Mouse (Mus musculus) limb, embryonic 13.5 days (tissue): Measurements from ENCODE around the gene Tmem230. TPM values are rescaled to one million over a fixed set of nuclear protein-coding genes. Genes with fewer than 3 reads are reported as not detected.
A peak's percentile ranks its signal among the peaks of the same experiment; 100 is the strongest.

ENCODE experiments used
- ATAC-seq: fragments of 200-750 bp; cut with Nextera tagmentation; 2 replicates; pipeline ENCODE4 v1.8.0; 2017; ENCODE audit warnings: low read depth, moderate number of reproducible peaks, moderate TSS enrichment; ENCODE audit not compliant: low FRiP score
- H3K27ac ChIP-seq: fragments of 300-500 bp; sonication (generic); 2 replicates; pipeline ENCODE4 v1.5.1; 2015; ENCODE audit warnings: inconsistent platforms, mild to moderate bottlenecking, moderate library complexity
- H3K27me3 ChIP-seq: fragments of 300-500 bp; sonication (generic); 2 replicates; pipeline ENCODE4 v1.6.1; 2015; ENCODE audit warnings: mild to moderate bottlenecking, inconsistent platforms
- H3K36me3 ChIP-seq: fragments of 300-500 bp; sonication (generic); 2 replicates; pipeline ENCODE4 v1.6.1; 2015; ENCODE audit warnings: inconsistent platforms, mild to moderate bottlenecking, moderate library complexity
- H3K4me1 ChIP-seq: fragments of 300-500 bp; sonication (generic); 2 replicates; pipeline ENCODE4 v1.6.1; 2015; ENCODE audit warnings: inconsistent platforms
- H3K4me2 ChIP-seq: fragments of 300-500 bp; sonication (generic); replicated peaks from 2 replicates; pipeline ENCODE4 v1.6.1; 2015; ENCODE audit warnings: inconsistent platforms, mild to moderate bottlenecking, moderate library complexity
- H3K4me3 ChIP-seq: fragments of 300-500 bp; sonication (generic); 2 replicates; pipeline ENCODE4 v1.5.1; 2015; ENCODE audit warnings: moderate library complexity, mild to moderate bottlenecking, inconsistent platforms
- H3K9ac ChIP-seq: fragments of 300-500 bp; sonication (generic); 2 replicates; pipeline ENCODE4 v1.6.1; 2015; ENCODE audit warnings: mild to moderate bottlenecking, inconsistent platforms
- H3K9me3 ChIP-seq: fragments of 300-500 bp; sonication (generic); 2 replicates; pipeline ENCODE4 v1.6.1; 2016; ENCODE audit warnings: inconsistent platforms
- WGBS: fragments of 180-500 bp; shearing (Covaris S2); methylation state at CpG from one replicate; pipeline ENCODE4 v1.1.7; 2015; 5-methylcytosine and 5-hydroxymethylcytosine counted together
- polyA plus RNA-seq: library from polyadenylated mRNA; unstranded; fragments of >200 nt; fragmentation: Nextera tagmentation; extraction: Ambion mirVana; gene quantifications from 2 replicates; pipeline ENCODE4 v1.2.1, GENCODE M21; 2015

Tmem230 gene
- polyA plus RNA-seq, 1 experiment from 2014 or later = 59.5 TPM

DNA sequence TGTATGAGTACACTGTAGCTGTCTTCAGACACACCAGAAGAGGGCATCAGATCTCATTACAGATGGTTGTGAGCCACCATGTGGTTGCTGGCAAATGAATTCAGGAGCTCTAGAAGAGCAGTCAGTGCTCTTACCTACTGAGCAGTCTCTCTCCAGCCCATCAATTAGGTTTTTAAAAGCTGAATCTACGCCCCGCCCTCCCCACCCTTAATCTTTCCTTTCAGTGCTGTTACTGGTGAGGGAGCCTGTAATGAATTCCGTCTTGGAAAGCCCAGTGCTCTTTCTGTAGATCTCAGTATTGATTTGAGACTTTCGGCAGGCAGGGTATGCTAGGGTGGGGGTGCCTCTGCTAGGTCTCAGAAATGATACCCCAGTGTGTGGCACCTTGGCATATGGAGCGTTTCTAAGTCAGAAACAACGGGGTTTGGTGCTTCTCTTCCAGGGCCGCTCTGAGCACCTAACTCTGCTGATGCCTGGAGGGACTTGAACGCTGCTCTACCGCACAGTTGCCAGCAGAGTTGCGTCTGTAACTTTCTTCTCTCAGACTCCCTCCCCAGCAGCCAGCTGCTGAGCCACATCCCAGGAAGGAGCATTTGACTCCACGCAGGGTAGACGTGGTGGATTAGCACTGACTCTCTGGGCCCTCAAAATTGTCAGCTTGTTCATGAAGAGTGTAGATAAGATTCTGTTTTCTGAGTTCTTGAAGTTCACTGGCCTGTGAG is 35.0 kb upstream of the Tmem230 start:
- Histone ChIP-seq H3K9me3 (no peaks in the 10 kb centered on the region), H3K27ac (peak overlapping the region; percentile 73), H3K36me3 (peaks cover 12% of the 10 kb centered on the region), H3K4me2 (peak overlapping the region; percentile 16; the same call in 1 of the 2 replicates), H3K27me3 (no peaks in the 10 kb centered on the region), H3K4me3 (no peak overlapping the region), H3K9ac (peak overlapping the region; percentile 54; the same call in 1 of the 2 replicates), H3K4me1 (peaks cover 33% of the 10 kb centered on the region)
- 34% methylated on average over 12 of the region's 12 CpGs for WGBS
- ATAC-seq = peak; percentile 32; the same call in 1 of the 2 replicates

GRCm38 (mm10) chr2:132281560-132282452 is 34.2 kb upstream of the Tmem230 start:
- Histone ChIP-seq H3K9me3 (no peaks in the 10 kb centered on the region), H3K36me3 (peaks cover 12% of the 10 kb centered on the region), H3K27ac (no peak overlapping the region), H3K4me1 (peaks cover 33% of the 10 kb centered on the region), H3K27me3 (no peaks in the 10 kb centered on the region), H3K9ac (no peak overlapping the region), H3K4me3 (no peak overlapping the region), H3K4me2 (no peak overlapping the region)
- 68% methylated on average over 10 of the region's 10 CpGs for WGBS
- ATAC-seq = no peak

DNA sequence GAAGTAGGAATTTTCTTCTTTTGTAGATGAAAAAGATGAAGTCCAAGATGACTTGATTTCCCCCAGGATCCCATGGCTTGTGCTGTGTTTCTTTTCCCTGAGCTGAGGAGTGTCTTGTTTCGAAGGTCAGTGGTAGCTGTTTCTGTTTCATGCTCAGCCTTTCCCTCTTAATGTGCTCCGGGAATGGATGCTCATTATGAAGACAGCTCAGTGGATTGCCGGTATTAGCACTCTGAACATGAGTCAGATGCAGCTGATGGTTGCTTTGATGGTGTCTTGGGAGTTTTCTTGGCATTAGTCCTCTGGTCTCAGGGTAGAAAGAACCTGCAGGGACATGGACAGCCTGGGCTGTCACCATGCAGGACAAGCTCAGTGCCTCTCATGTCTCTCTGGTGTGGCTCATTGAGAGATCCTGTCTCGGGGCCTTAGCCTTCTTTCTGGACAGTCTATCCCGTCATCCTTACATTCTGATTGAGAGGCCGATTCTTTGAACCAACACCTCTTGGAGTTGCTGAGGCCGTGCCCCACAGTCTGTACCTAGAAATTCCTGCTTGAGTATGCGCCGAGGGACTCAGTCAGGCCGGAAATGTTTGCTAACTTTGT is 33.0 kb upstream of the Tmem230 start:
- H3K4me1 ChIP-seq = peaks cover 29% of the 10 kb centered on the region
- 92% methylated on average over 10 of the region's 10 CpGs for WGBS
- no peak overlapping the region for H3K4me3 ChIP-seq
- no peak overlapping the region for H3K4me2 ChIP-seq
- no peaks in the 10 kb centered on the region for H3K9me3 ChIP-seq
- no peak for ATAC-seq
- peaks cover 12% of the 10 kb centered on the region for H3K36me3 ChIP-seq
- no peaks in the 10 kb centered on the region for H3K27me3 ChIP-seq
- no peak overlapping the region for H3K9ac ChIP-seq
- H3K27ac ChIP-seq = no peak overlapping the region

GRCm38 (mm10) chr2:132279978-132280377 is 32.4 kb upstream of the Tmem230 start:
- H3K4me3 ChIP-seq = no peak overlapping the region
- H3K9ac ChIP-seq = no peak overlapping the region
- no peak overlapping the region for H3K27ac ChIP-seq
- H3K4me2 ChIP-seq = no peak overlapping the region
- WGBS = 87% methylated on average over 4 of the region's 4 CpGs
- ATAC-seq = no peak
- peaks cover 12% of the 10 kb centered on the region for H3K36me3 ChIP-seq
- H3K4me1 ChIP-seq = peaks cover 29% of the 10 kb centered on the region
- no peaks in the 10 kb centered on the region for H3K27me3 ChIP-seq
- no peaks in the 10 kb centered on the region for H3K9me3 ChIP-seq

GRCm38 (mm10) chr2:132279336-132279882 is 31.8 kb upstream of the Tmem230 start:
- H3K4me3 ChIP-seq = no peak overlapping the region
- no peaks in the 10 kb centered on the region for H3K9me3 ChIP-seq
- no peaks in the 10 kb centered on the region for H3K27me3 ChIP-seq
- ATAC-seq = no peak
- no peak overlapping the region for H3K4me2 ChIP-seq
- WGBS = 76% methylated on average over 3 of the region's 3 CpGs
- H3K9ac ChIP-seq = no peak overlapping the region
- H3K27ac ChIP-seq = no peak overlapping the region
- H3K36me3 ChIP-seq = peaks cover 12% of the 10 kb centered on the region
- peaks cover 29% of the 10 kb centered on the region for H3K4me1 ChIP-seq

DNA sequence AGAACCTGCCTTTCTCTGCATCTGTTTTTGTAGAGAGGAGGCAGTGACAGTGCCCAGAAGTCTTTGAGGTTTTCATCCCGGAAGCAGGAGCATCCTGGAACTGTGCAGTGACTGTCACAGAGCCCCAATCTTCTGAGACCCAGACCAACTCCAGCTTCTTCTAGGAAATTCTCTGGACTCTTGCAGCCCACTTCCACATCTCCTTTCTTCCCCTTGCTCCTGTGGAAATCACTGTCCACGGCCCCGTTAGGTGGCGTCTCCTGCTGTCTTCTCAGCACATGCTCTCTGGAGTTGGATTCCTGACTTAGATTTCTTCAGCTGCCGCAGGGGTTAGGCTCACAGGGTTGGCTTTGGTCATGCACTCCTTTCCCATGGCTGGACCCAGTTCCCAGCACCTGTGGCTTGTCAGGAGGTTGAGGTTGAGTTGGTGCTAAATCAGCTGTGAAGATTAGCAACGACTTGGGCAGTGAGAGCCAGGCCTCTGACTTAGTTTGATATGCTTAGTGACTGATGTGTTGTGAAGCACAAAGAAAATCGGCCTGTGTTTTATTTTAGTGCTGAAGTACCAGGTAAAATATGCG is 30.8 kb upstream of the Tmem230 start:
- Histone ChIP-seq H3K4me3 (no peak overlapping the region), H3K9ac (no peak overlapping the region), H3K36me3 (peaks cover 12% of the 10 kb centered on the region), H3K4me1 (peaks cover 19% of the 10 kb centered on the region), H3K27ac (no peak overlapping the region), H3K9me3 (no peaks in the 10 kb centered on the region), H3K4me2 (no peak overlapping the region), H3K27me3 (no peaks in the 10 kb centered on the region)
- no peak for ATAC-seq
- 76% methylated on average over 8 of the region's 8 CpGs for WGBS

DNA sequence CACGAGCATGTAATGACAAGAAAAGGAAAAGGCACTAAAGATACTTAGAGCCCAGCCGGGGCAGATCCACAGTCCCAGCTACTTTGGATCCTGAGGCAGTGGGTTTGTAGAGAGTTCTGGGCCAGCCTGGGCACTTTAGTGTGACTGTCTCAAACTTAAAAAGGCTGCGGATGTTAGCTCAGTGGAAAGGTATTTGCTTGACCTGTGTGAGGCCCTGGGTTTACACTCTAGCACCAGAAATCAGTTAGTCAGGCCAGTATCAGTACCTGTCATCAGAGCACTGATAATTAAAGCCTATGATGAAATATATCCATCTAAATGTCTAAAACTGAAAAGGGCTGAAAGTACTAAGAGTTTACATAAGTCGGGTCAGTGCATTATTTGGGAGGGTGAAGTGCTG is 28.6 kb upstream of the Tmem230 start:
- no peaks in the 10 kb centered on the region for H3K9me3 ChIP-seq
- H3K4me1 ChIP-seq = no peaks in the 10 kb centered on the region
- no peak overlapping the region for H3K4me2 ChIP-seq
- peaks cover 12% of the 10 kb centered on the region for H3K36me3 ChIP-seq
- no peak for ATAC-seq
- no peak overlapping the region for H3K9ac ChIP-seq
- no peaks in the 10 kb centered on the region for H3K27me3 ChIP-seq
- H3K27ac ChIP-seq = no peak overlapping the region
- no peak overlapping the region for H3K4me3 ChIP-seq
- 81% methylated on average over 4 of the region's 4 CpGs for WGBS

- Histone ChIP-seq H3K4me2 (no peak overlapping the region), H3K27ac (no peak overlapping the region), H3K4me1 (no peaks in the 10 kb centered on the region), H3K9me3 (no peaks in the 10 kb centered on the region), H3K9ac (no peak overlapping the region), H3K36me3 (peaks cover 7% of the 10 kb centered on the region; the same call in 1 of the 2 replicates), H3K27me3 (no peaks in the 10 kb centered on the region), H3K4me3 (no peak overlapping the region)
- no peak for ATAC-seq
- 71% methylated on average over 4 of the region's 4 CpGs for WGBS
These were observed 27.9 kb upstream of the Tmem230 start for GRCm38 (mm10) chr2:132275527-132275926.

GRCm38 (mm10) chr2:132272694-132273389 is 25.2 kb upstream of the Tmem230 start:
- no peaks in the 10 kb centered on the region for H3K9me3 ChIP-seq
- H3K4me3 ChIP-seq = no peak overlapping the region
- H3K27ac ChIP-seq = no peak overlapping the region
- no peak overlapping the region for H3K9ac ChIP-seq
- no peaks in the 10 kb centered on the region for H3K36me3 ChIP-seq
- H3K27me3 ChIP-seq = no peaks in the 10 kb centered on the region
- H3K4me2 ChIP-seq = no peak overlapping the region
- no peaks in the 10 kb centered on the region for H3K4me1 ChIP-seq
- ATAC-seq = no peak
- 61% methylated on average over 6 of the region's 6 CpGs for WGBS

GRCm38 (mm10) chr2:132270331-132270951 is 22.8 kb upstream of the Tmem230 start:
- H3K36me3 ChIP-seq = no peaks in the 10 kb centered on the region
- no peaks in the 10 kb centered on the region for H3K9me3 ChIP-seq
- no peak overlapping the region for H3K27ac ChIP-seq
- H3K4me1 ChIP-seq = no peaks in the 10 kb centered on the region
- ATAC-seq = no peak
- H3K4me3 ChIP-seq = no peak overlapping the region
- no peak overlapping the region for H3K4me2 ChIP-seq
- H3K9ac ChIP-seq = no peak overlapping the region
- H3K27me3 ChIP-seq = no peaks in the 10 kb centered on the region
- WGBS = 88% methylated on average over 2 of the region's 2 CpGs

DNA sequence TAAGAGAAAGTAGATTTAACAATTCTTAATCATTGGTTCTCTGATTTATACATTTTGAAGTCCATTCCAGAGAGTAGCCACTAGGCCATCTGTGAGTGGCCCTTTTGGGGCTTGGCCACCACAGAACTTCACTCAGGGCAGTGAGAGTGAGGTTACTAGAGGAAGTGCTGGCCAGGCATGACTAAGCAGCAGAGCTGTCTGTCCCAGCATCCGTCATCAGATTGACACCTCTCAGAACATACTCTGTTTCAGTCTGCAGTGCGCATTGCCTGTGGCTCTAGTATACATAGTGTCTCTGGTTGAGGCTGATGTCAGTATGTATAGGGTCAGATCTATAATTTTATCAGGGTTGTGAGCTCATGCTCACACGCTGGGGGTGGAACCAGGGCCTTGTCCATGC is 21.6 kb upstream of the Tmem230 start:
- Histone ChIP-seq H3K4me2 (no peak overlapping the region), H3K9ac (no peak overlapping the region), H3K27me3 (no peaks in the 10 kb centered on the region), H3K27ac (no peak overlapping the region), H3K9me3 (no peaks in the 10 kb centered on the region), H3K4me3 (no peak overlapping the region), H3K36me3 (no peaks in the 10 kb centered on the region), H3K4me1 (peaks cover 8% of the 10 kb centered on the region)
- ATAC-seq = no peak
- WGBS = 81% methylated on average over 3 of the region's 3 CpGs
